21 mouse cellular contexts compared by ENCODE assay signal in the genomic region with DNA sequence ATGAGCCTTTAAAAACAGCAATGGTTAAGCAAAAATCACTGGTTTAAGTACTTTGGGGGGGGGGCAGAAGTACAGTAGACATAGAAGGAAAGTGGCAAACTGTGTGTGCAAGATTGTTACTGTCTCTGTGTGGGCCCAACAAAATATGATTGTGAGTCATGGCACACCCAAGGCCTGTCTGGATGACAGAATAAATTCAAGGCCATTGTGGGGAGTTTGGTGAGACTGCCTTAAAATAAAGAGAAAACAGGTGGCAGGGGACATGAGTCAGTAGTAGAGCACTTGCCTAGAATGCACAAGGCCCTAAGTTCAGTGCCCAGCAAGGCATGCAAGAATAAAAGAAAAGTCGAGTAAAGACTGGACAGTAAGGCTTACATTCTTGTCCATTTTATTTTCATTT. TPM values are rescaled to one million over a fixed set of nuclear protein-coding genes. Genes with fewer than 3 reads are reported as not detected.
A peak's percentile ranks its signal among the peaks of the same experiment; 100 is the strongest.
DNase-seq lines count a peak whose midpoint lies in the region; ATAC-seq lines count a peak whose summit lies in the region.
"Had no signal": no experiment of that assay in that cellular context is flagged by ENCODE, and none has a peak within 500 bp of the region (broad histone marks: within the 10 kb centered on the region; RNA-seq: fewer than 3 reads in every experiment).

No protein-coding gene starts in this region.

- ATAC-seq in CD4-positive, CD25-positive, alpha-beta regulatory T cell, adult 4 months = no peak
- ATAC-seq: forebrain, embryonic 13.5 days; forebrain, embryonic 16.5 days; hindbrain, embryonic 16.5 days; intestine, embryonic 15.5 days; Patski had no signal

- peak; percentile 65 to 85 for DNase-seq in adrenal gland, adult (ENCODE audit: inconsistent age in 2 of 2, low spot score in 1 of 2)
- DNase-seq in adrenal gland, postnatal 25 days = no peak
- DNase-seq in 3T3-L1 (ENCODE audit: low read depth, low spot score) = peak; percentile 51
- DNase-seq in adrenal gland, adult 8-10 months = peak; percentile 58
- DNase-seq in adrenal gland, postnatal 36 days = peak; percentile 43 to 46
- DNase-seq in kidney, postnatal 25 days = no peak
- DNase-seq in gastrocnemius, adult 8-10 months (ENCODE audit: low spot score in 2 of 2) = no peak
- DNase-seq: cerebellum, adult 18-20 months; cerebellum, adult 9-10 months; cerebellum, postnatal 14 days; gastrocnemius, postnatal 14 days; heart, adult 11 months; kidney, adult 18-20 months had no signal

RNA-seq across cellular contexts. Expression of gene Arhgap20, which starts 47.8 kb away (rescaled TPM):
- total RNA-seq in adrenal gland, postnatal 25 days (2021) = 2.3 and 4.1 TPM in 2 replicates
- 1 to 10 TPM; 1.2 to 2.7 (median 2.1) TPM for total RNA-seq in adrenal gland, adult 8-10 months (2022)
- total RNA-seq in adrenal gland, postnatal 36 days (2021) = 1 to 10 TPM; 1.9 to 3.1 TPM
- total RNA-seq in gastrocnemius, adult 8-10 months (2022) = 10 to 100 TPM; 21.0 to 37.6 (median 30.8) TPM
- 1 to 10 TPM; 2.4 to 3.3 TPM for polyA plus RNA-seq in CD4-positive, CD25-positive, alpha-beta regulatory T cell, adult 4 months (2017; shearing (Covaris generic))
- total RNA-seq: hematopoietic stem cell, adult 5-6 weeks had no signal
- polyA plus RNA-seq: C2C12 had no signal

Comparison
In these comparisons a context has a peak if more than half of its experiments do, and no peak if none do; other contexts are left out.
1. DNase-seq: peak in adrenal gland, adult (2 of 2), 3T3-L1 (single experiment), adrenal gland, adult 8-10 months (single experiment) and adrenal gland, postnatal 36 days (2 of 2); none in adrenal gland, postnatal 25 days (single experiment), kidney, postnatal 25 days (0 of 2) and gastrocnemius, adult 8-10 months (0 of 2).